In genomic region chr7:37168883-37169282, GRCm38 (mm10) we compare ENCODE assay signal across 27 mouse cellular contexts.
DNase-seq lines count a peak whose midpoint lies in the region; ATAC-seq and TF ChIP-seq lines count a peak whose summit lies in the region.
"Had no signal": no experiment of that assay in that cellular context is flagged by ENCODE, and none has a peak within 500 bp of the region (broad histone marks: within the 10 kb centered on the region; RNA-seq: fewer than 3 reads in every experiment).

No protein-coding gene starts in this region.

- WGBS in hindbrain, embryonic 10.5 days: 59% methylated on average over 10 of the region's 10 CpGs
- 50% methylated on average over 10 of the region's 10 CpGs for WGBS in hindbrain, embryonic 11.5 days
- 50% methylated on average over 10 of the region's 10 CpGs for WGBS in midbrain, postnatal 0 days
- 58% methylated on average over 10 of the region's 10 CpGs for WGBS in midbrain, embryonic 11.5 days
- 55% methylated on average over 10 of the region's 10 CpGs for WGBS in embryonic facial prominence, embryonic 11.5 days
- 27% methylated on average over 10 of the region's 10 CpGs for WGBS in neural tube, embryonic 13.5 days
- WGBS in forebrain, embryonic 14.5 days: 65% methylated on average over 10 of the region's 10 CpGs

- peaks cover 6% of the 10 kb centered on the region; the same call in 1 of the 2 replicates for H3K4me1 ChIP-seq in hindbrain, embryonic 10.5 days (replicated peaks)
- no peaks in the 10 kb centered on the region for H3K4me1 ChIP-seq in hindbrain, embryonic 11.5 days (replicated peaks; ENCODE audit: control insufficient read depth, insufficient read depth, low read length)
- H3K4me1 ChIP-seq in midbrain, postnatal 0 days (ENCODE audit: insufficient read depth, low read length): no peaks in the 10 kb centered on the region
- H3K4me1 ChIP-seq in midbrain, embryonic 11.5 days (ENCODE audit: control insufficient read depth, insufficient read depth, low read length): no peaks in the 10 kb centered on the region
- H3K4me1 ChIP-seq in embryonic facial prominence, embryonic 11.5 days (ENCODE audit: control insufficient read depth, insufficient read depth, low read length): no peaks in the 10 kb centered on the region
- H3K4me1 ChIP-seq in neural tube, embryonic 13.5 days (replicated peaks): 0 out of 2 replicates have a peak, but pooled peaks cover 5% of the 10 kb centered on the region
- no peaks in the 10 kb centered on the region for H3K4me1 ChIP-seq in forebrain, embryonic 14.5 days (ENCODE audit: control insufficient read depth, insufficient read depth, low read length)
- H3K4me1 ChIP-seq: lung, embryonic 15.5 days had no signal

- no peak for DNase-seq in hindbrain, embryonic 10.5 days (ENCODE audit: low spot score)
- DNase-seq in hindbrain, embryonic 11.5 days (ENCODE audit: low spot score): no peak
- peak; percentile 26 for DNase-seq in midbrain, postnatal 0 days (ENCODE audit: low spot score)
- no peak for DNase-seq in midbrain, embryonic 11.5 days (ENCODE audit: low spot score, missing footprints)
- DNase-seq in embryonic facial prominence, embryonic 11.5 days (ENCODE audit: low spot score): peak; percentile 31
- DNase-seq in forebrain, embryonic 14.5 days (ENCODE audit: low spot score): no peak
- DNase-seq: adrenal gland, adult 2 months; adrenal gland, postnatal 36 days; B cell, adult 2 months; cerebellum, adult 9-10 months; heart, postnatal 14 days; kidney, adult 9 months; kidney, postnatal 10 days; layer of hippocampus, postnatal 36 days; right cerebral cortex, postnatal 4 days; thymus, adult 18-20 months; thymus, postnatal 25 days had no signal

- no peak overlapping the region for H3K4me3 ChIP-seq in hindbrain, embryonic 10.5 days
- no peak overlapping the region for H3K4me3 ChIP-seq in hindbrain, embryonic 11.5 days (ENCODE audit: low read depth, low read length)
- H3K4me3 ChIP-seq in midbrain, postnatal 0 days (ENCODE audit: low read depth, low read length): no peak overlapping the region
- H3K4me3 ChIP-seq in midbrain, embryonic 11.5 days (ENCODE audit: low read depth, low read length): no peak overlapping the region
- H3K4me3 ChIP-seq in embryonic facial prominence, embryonic 11.5 days (ENCODE audit: low read depth, low read length): no peak overlapping the region
- H3K4me3 ChIP-seq in neural tube, embryonic 13.5 days: no peak overlapping the region
- no peak overlapping the region for H3K4me3 ChIP-seq in forebrain, embryonic 14.5 days (ENCODE audit: low read depth, low read length)
- H3K4me3 ChIP-seq: embryonic facial prominence, embryonic 13.5 days; forebrain, embryonic 10.5 days; limb, embryonic 13.5 days; lung, embryonic 15.5 days; midbrain, embryonic 10.5 days had no signal

- peak overlapping the region; percentile 16; the same call in 1 of the 2 replicates for H3K27ac ChIP-seq in hindbrain, embryonic 10.5 days
- no peak overlapping the region for H3K27ac ChIP-seq in hindbrain, embryonic 11.5 days (ENCODE audit: low read depth, low read length)
- no peak overlapping the region for H3K27ac ChIP-seq in midbrain, postnatal 0 days (ENCODE audit: low read depth, low read length)
- no peak overlapping the region for H3K27ac ChIP-seq in midbrain, embryonic 11.5 days (ENCODE audit: low read depth, low read length)
- no peak overlapping the region for H3K27ac ChIP-seq in embryonic facial prominence, embryonic 11.5 days (replicated peaks; ENCODE audit: low read depth, low read length)
- H3K27ac ChIP-seq in neural tube, embryonic 13.5 days (replicated peaks): no peak overlapping the region
- H3K27ac ChIP-seq in forebrain, embryonic 14.5 days (ENCODE audit: low read depth, low read length): no peak overlapping the region
- H3K27ac ChIP-seq: embryonic facial prominence, embryonic 13.5 days; forebrain, embryonic 10.5 days; limb, embryonic 13.5 days; lung, embryonic 15.5 days; midbrain, embryonic 10.5 days; stomach, postnatal 0 days had no signal

- H3K4me2 ChIP-seq in hindbrain, embryonic 11.5 days (replicated peaks; ENCODE audit: low read depth, low read length): no peak overlapping the region
- no peak overlapping the region for H3K4me2 ChIP-seq in midbrain, postnatal 0 days (ENCODE audit: low read depth, low read length, poor library complexity, severe bottlenecking)
- H3K4me2 ChIP-seq in midbrain, embryonic 11.5 days: no peak overlapping the region
- no peak overlapping the region for H3K4me2 ChIP-seq in embryonic facial prominence, embryonic 11.5 days (ENCODE audit: low read depth, low read length)
- no peak overlapping the region for H3K4me2 ChIP-seq in neural tube, embryonic 13.5 days
- H3K4me2 ChIP-seq in forebrain, embryonic 14.5 days (ENCODE audit: low read length): no peak overlapping the region
- H3K4me2 ChIP-seq: embryonic facial prominence, embryonic 13.5 days; limb, embryonic 13.5 days; liver, embryonic 11.5 days; lung, embryonic 15.5 days had no signal

- H3K9me3 ChIP-seq in hindbrain, embryonic 10.5 days: 0 out of 2 replicates have a peak, but pooled peaks cover 3% of the 10 kb centered on the region
- no peaks in the 10 kb centered on the region for H3K9me3 ChIP-seq in hindbrain, embryonic 11.5 days (ENCODE audit: control insufficient read depth, low read length)
- H3K9me3 ChIP-seq in midbrain, postnatal 0 days (ENCODE audit: low read length): no peaks in the 10 kb centered on the region
- H3K9me3 ChIP-seq in midbrain, embryonic 11.5 days (ENCODE audit: control insufficient read depth, low read length): no peaks in the 10 kb centered on the region
- no peaks in the 10 kb centered on the region for H3K9me3 ChIP-seq in embryonic facial prominence, embryonic 11.5 days (replicated peaks; ENCODE audit: control insufficient read depth, low read length)
- no peaks in the 10 kb centered on the region for H3K9me3 ChIP-seq in neural tube, embryonic 13.5 days
- H3K9me3 ChIP-seq in forebrain, embryonic 14.5 days (replicated peaks; ENCODE audit: control insufficient read depth, low read length): no peaks in the 10 kb centered on the region
- H3K9me3 ChIP-seq: embryonic facial prominence, embryonic 13.5 days; forebrain, embryonic 10.5 days; limb, embryonic 13.5 days; lung, embryonic 15.5 days; midbrain, embryonic 10.5 days had no signal

- no peak overlapping the region for H3K9ac ChIP-seq in hindbrain, embryonic 11.5 days (ENCODE audit: low read depth, low read length)
- no peak overlapping the region for H3K9ac ChIP-seq in midbrain, postnatal 0 days (replicated peaks; ENCODE audit: low read length, poor library complexity, severe bottlenecking)
- no peak overlapping the region for H3K9ac ChIP-seq in midbrain, embryonic 11.5 days (ENCODE audit: low read length)
- H3K9ac ChIP-seq in embryonic facial prominence, embryonic 11.5 days (replicated peaks; ENCODE audit: low read length): no peak overlapping the region
- no peak overlapping the region for H3K9ac ChIP-seq in neural tube, embryonic 13.5 days
- H3K9ac ChIP-seq in forebrain, embryonic 14.5 days (ENCODE audit: low read length): no peak overlapping the region
- H3K9ac ChIP-seq: embryonic facial prominence, embryonic 13.5 days; limb, embryonic 13.5 days; lung, embryonic 15.5 days had no signal

- no peaks in the 10 kb centered on the region for H3K36me3 ChIP-seq in hindbrain, embryonic 10.5 days
- H3K36me3 ChIP-seq in hindbrain, embryonic 11.5 days (ENCODE audit: control insufficient read depth, insufficient read depth, low read length): no peaks in the 10 kb centered on the region
- H3K36me3 ChIP-seq in midbrain, postnatal 0 days (ENCODE audit: insufficient read depth, low read length): no peaks in the 10 kb centered on the region
- H3K36me3 ChIP-seq in midbrain, embryonic 11.5 days (ENCODE audit: control insufficient read depth, insufficient read depth, low read length): no peaks in the 10 kb centered on the region
- H3K36me3 ChIP-seq in embryonic facial prominence, embryonic 11.5 days (replicated peaks; ENCODE audit: control insufficient read depth, insufficient read depth, low read depth, low read length): no peaks in the 10 kb centered on the region
- no peaks in the 10 kb centered on the region for H3K36me3 ChIP-seq in neural tube, embryonic 13.5 days
- no peaks in the 10 kb centered on the region for H3K36me3 ChIP-seq in forebrain, embryonic 14.5 days (ENCODE audit: control insufficient read depth, insufficient read depth, low read length)
- H3K36me3 ChIP-seq: embryonic facial prominence, embryonic 13.5 days; forebrain, embryonic 10.5 days; limb, embryonic 13.5 days; lung, embryonic 15.5 days; midbrain, embryonic 10.5 days had no signal

- no peaks in the 10 kb centered on the region for H3K27me3 ChIP-seq in hindbrain, embryonic 10.5 days (ENCODE audit: insufficient read depth, poor library complexity, severe bottlenecking)
- H3K27me3 ChIP-seq in hindbrain, embryonic 11.5 days (ENCODE audit: control insufficient read depth, insufficient read depth, low read length): no peaks in the 10 kb centered on the region
- H3K27me3 ChIP-seq in midbrain, postnatal 0 days (ENCODE audit: insufficient read depth, low read length): no peaks in the 10 kb centered on the region
- no peaks in the 10 kb centered on the region for H3K27me3 ChIP-seq in midbrain, embryonic 11.5 days (ENCODE audit: control insufficient read depth, insufficient read depth, low read length)
- no peaks in the 10 kb centered on the region for H3K27me3 ChIP-seq in embryonic facial prominence, embryonic 11.5 days (ENCODE audit: control insufficient read depth, insufficient read depth, low read length)
- H3K27me3 ChIP-seq in neural tube, embryonic 13.5 days: no peaks in the 10 kb centered on the region
- H3K27me3 ChIP-seq in forebrain, embryonic 14.5 days (replicated peaks; ENCODE audit: control insufficient read depth, insufficient read depth, low read length): no peaks in the 10 kb centered on the region
- H3K27me3 ChIP-seq: embryonic facial prominence, embryonic 13.5 days; limb, embryonic 13.5 days; lung, embryonic 15.5 days had no signal

- TF ChIP-seq CTCF in midbrain, postnatal 0 days (IDR thresholded peaks at IDR 0.05): no peak

- no peak for ATAC-seq in hindbrain, embryonic 11.5 days (ENCODE audit: low FRiP score)
- no peak for ATAC-seq in midbrain, postnatal 0 days (ENCODE audit: low FRiP score)
- ATAC-seq in midbrain, embryonic 11.5 days (ENCODE audit: low FRiP score): no peak
- no peak for ATAC-seq in embryonic facial prominence, embryonic 11.5 days (replicated peaks; ENCODE audit: insufficient number of reproducible peaks, low FRiP score, low TSS enrichment, low read depth)
- ATAC-seq in neural tube, embryonic 13.5 days (ENCODE audit: low read depth): 0 out of 2 replicates have a peak, but pooled peaks have one; percentile 47
- no peak for ATAC-seq in forebrain, embryonic 14.5 days
- ATAC-seq: forebrain, embryonic 16.5 days; intestine, postnatal 0 days had no signal

Comparison
In these comparisons a context has a peak if more than half of its experiments do, and no peak if none do; other contexts are left out.
1. DNase-seq: peak in midbrain, postnatal 0 days (single experiment) and embryonic facial prominence, embryonic 11.5 days (single experiment); none in hindbrain, embryonic 10.5 days (single experiment), hindbrain, embryonic 11.5 days (single experiment), midbrain, embryonic 11.5 days (single experiment) and forebrain, embryonic 14.5 days (single experiment).